Mouse (Mus musculus) hindbrain, embryonic 16.5 days (tissue): ENCODE data around the gene Tgtp1. TPM values are rescaled to one million over a fixed set of nuclear protein-coding genes. Genes with fewer than 3 reads are reported as not detected.
"Not testable (repeated sequence)": the region's sequence is repeated elsewhere in the genome, so short reads cannot be mapped to it uniquely, and the experiment has no call there.

ENCODE experiments used
- ATAC-seq: fragments of 200-750 bp; cut with Nextera tagmentation; 2 replicates; pipeline ENCODE4 v1.8.0; 2017; ENCODE audit warnings: moderate TSS enrichment, moderate library complexity
- H3K27ac ChIP-seq: fragments of 300-500 bp; sonication (generic); 2 replicates; pipeline ENCODE4 v1.5.1; 2014; ENCODE audit warnings: low read depth, mild to moderate bottlenecking, control low read depth, low read length, moderate library complexity
- H3K27me3 ChIP-seq: fragments of 300-500 bp; sonication (generic); replicated peaks from 2 replicates; pipeline ENCODE4 v1.6.1; 2014; ENCODE audit warnings: low read length; ENCODE audit not compliant: control insufficient read depth, insufficient read depth
- H3K36me3 ChIP-seq: fragments of 300-500 bp; sonication (generic); 2 replicates; pipeline ENCODE4 v1.6.1; 2014; ENCODE audit warnings: mild to moderate bottlenecking, low read length, moderate library complexity, mixed read lengths; ENCODE audit not compliant: control insufficient read depth, insufficient read depth
- H3K4me1 ChIP-seq: fragments of 300-500 bp; sonication (generic); 2 replicates; pipeline ENCODE4 v1.6.1; 2014; ENCODE audit warnings: low read depth, low read length; ENCODE audit not compliant: control insufficient read depth, insufficient read depth
- H3K4me2 ChIP-seq: fragments of 300-500 bp; sonication (generic); 2 replicates; pipeline ENCODE4 v1.6.1; 2014; ENCODE audit warnings: mild to moderate bottlenecking, low read length, control low read depth, moderate library complexity
- H3K4me3 ChIP-seq: fragments of 300-500 bp; sonication (generic); 2 replicates; pipeline ENCODE4 v1.5.1; 2014; ENCODE audit warnings: mild to moderate bottlenecking, low read length, control low read depth, moderate library complexity
- H3K9ac ChIP-seq: fragments of 300-500 bp; sonication (generic); 2 replicates; pipeline ENCODE4 v1.6.1; 2014; ENCODE audit warnings: low read depth, mild to moderate bottlenecking, control low read depth, low read length, moderate library complexity
- H3K9me3 ChIP-seq: fragments of 300-500 bp; sonication (generic); 2 replicates; pipeline ENCODE4 v1.6.1; 2014; ENCODE audit warnings: mild to moderate bottlenecking, low read length, moderate library complexity; ENCODE audit not compliant: control insufficient read depth
- WGBS: fragments of 180-500 bp; shearing (Covaris S2); extraction: QIAGEN DNeasy Blood & Tissue Kit; methylation state at CpG from one replicate; pipeline ENCODE4 v1.1.7; 2014; 5-methylcytosine and 5-hydroxymethylcytosine counted together
- polyA plus RNA-seq: library from polyadenylated mRNA; unstranded; fragments of >200 nt; fragmentation: Nextera tagmentation; extraction: Ambion mirVana; gene quantifications from 2 replicates; pipeline ENCODE4 v1.2.1, GENCODE M21; 2015

Gene Tgtp1
- 0.09 and 0.25 TPM in 2 replicates for polyA plus RNA-seq

DNA sequence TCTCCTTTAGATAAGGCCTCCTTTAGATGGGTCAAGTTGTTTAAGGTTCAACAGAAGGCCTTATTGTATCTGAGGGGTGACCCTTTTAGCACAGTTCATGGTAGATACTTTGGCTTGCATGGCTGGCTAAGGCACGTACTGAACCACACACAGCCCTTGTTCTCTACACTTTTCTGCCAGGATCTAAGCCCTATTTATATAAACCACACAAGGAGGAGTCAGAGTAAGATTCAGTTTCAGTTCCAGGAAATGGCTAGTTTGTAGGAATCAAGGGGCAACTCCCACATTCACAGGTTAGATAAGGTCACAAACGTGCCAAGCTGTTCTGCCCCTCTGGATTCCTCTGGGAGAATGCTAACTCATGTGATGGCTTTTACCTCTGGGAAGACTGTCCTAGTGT lies at the start of gene Tgtp1:
Gene Tgtp1, minus strand, starts transcription at position 155 of the 400 bp plus-strand sequence.
- not testable (repeated sequence) for H3K9ac ChIP-seq, H3K27me3 ChIP-seq, H3K36me3 ChIP-seq, H3K4me1 ChIP-seq, H3K27ac ChIP-seq, ATAC-seq, H3K4me2 ChIP-seq, H3K4me3 ChIP-seq, H3K9me3 ChIP-seq
- 74% methylated on average over 2 of the region's 2 CpGs for WGBS

DNA sequence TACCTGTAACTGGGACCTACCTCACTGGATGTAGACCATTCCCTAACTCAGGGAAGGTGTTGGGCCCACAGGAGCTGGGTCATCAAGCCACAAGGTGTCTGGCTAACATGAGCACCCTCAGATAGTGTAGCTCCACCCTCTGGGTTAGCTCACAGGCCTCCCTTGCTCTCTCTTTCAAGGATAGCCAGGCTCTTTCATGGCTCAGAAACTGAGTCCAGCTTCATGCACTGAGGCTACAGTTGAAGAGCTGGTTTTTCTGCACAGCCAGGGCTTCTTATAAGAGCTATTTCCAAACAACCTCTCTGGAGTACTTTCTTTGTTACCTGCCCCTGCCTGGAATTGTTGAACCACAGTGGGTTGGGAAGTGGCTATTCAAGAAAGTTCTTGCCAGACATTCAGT lies 18.1 kb upstream of the Tgtp1 start:
- H3K36me3 ChIP-seq, H3K4me3 ChIP-seq, H3K9me3 ChIP-seq, H3K4me2 ChIP-seq, H3K4me1 ChIP-seq, H3K27me3 ChIP-seq, H3K9ac ChIP-seq, H3K27ac ChIP-seq, ATAC-seq: not testable (repeated sequence)

DNA sequence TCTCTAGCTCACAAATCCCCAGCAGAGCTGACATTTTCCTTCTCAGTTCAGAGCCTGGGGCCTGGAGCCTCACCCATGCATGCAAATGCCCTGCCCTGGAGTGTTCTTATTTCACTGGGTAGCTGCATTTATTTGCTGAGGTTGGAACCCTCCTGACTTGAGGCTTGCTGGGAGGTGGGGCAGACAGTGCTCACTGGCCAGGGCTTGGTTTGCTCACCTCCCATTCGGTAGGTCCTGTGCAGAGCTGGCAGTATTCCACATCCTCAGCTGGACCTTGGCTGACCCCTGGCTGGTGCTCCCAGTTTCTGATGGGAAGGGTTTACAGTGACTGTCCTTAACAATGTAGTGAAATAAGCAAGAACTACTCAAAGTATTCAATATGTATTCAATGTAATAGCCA lies 12.8 kb upstream of the Tgtp1 start:
- not testable (repeated sequence) for H3K9me3 ChIP-seq, H3K27ac ChIP-seq, H3K4me2 ChIP-seq, ATAC-seq, H3K27me3 ChIP-seq, H3K4me1 ChIP-seq, H3K4me3 ChIP-seq, H3K9ac ChIP-seq, H3K36me3 ChIP-seq
- 50% methylated on average over 1 of the region's 1 CpGs for WGBS

DNA sequence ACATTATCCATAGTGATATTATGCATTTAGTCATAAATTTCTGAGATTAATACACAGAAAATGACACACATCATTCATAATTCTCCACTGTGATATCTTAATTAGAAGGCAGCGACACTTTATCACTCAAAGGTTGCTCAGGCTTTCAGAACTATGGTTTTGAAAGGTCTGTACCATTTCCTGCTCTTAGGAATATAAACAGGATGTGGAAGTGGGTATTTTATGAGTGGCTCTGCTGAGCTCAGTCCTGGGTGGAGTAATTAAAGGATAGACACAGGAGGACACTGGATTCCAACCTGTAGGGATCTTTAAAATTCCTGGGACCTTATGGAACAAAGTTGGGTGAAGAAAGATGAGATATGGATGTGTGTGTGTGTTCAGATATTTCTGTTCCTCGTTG lies 12.3 kb upstream of the Tgtp1 start:
- not testable (repeated sequence) for H3K27ac ChIP-seq, H3K9ac ChIP-seq, ATAC-seq, H3K9me3 ChIP-seq, H3K27me3 ChIP-seq, H3K4me2 ChIP-seq, H3K4me3 ChIP-seq, H3K36me3 ChIP-seq, H3K4me1 ChIP-seq
- WGBS: 72% methylated on average over 2 of the region's 2 CpGs

DNA sequence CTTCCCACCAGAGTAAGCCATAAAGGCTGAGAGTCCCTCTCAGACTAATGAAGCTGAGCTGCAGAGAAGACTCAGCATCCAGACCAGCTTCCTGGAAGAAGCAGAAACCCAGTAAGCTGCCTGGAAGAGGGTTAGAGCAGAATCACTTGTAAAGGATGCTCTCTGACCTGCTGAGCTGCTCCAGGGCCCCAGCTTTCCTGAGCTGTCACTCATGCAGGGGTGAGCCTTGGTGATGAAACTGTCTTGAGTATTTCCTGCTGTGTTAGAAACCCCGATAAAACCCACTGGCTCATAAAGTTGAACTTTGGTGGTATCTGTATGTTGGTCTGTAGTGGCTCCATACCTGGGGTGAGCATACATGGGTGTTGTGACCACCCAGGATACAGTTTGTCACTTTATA lies 6.4 kb upstream of the Tgtp1 start:
- not testable (repeated sequence) for H3K36me3 ChIP-seq, ATAC-seq, H3K4me3 ChIP-seq, H3K9ac ChIP-seq, H3K4me2 ChIP-seq, H3K27me3 ChIP-seq, H3K27ac ChIP-seq, H3K9me3 ChIP-seq, H3K4me1 ChIP-seq
- 83% methylated on average over 1 of the region's 1 CpGs for WGBS

DNA sequence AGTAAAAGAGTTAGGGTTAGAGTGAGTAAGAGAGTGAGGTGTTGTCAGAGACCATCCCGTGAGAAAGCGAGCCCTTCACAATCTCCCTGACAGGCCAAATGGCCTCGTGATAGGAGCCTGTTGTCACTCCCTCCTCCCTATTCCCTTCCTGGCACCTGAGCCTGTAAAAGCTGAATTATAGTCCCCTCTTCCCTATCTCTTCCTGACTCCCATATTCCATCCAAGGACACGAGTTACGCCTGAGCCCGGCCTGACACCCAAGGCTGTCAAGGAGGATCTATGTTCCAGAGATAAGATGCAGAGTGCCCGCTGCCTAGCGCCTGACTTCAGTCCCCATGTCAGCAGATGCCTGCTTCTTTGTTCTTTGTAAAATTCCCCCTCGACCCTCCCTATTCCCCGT lies 676 bp downstream of the Tgtp1 start:
- not testable (repeated sequence) for H3K4me2 ChIP-seq, H3K9ac ChIP-seq, H3K27ac ChIP-seq, H3K4me3 ChIP-seq, H3K36me3 ChIP-seq, ATAC-seq, H3K4me1 ChIP-seq, H3K27me3 ChIP-seq, H3K9me3 ChIP-seq
- WGBS: 62% methylated on average over 10 of the region's 10 CpGs

DNA sequence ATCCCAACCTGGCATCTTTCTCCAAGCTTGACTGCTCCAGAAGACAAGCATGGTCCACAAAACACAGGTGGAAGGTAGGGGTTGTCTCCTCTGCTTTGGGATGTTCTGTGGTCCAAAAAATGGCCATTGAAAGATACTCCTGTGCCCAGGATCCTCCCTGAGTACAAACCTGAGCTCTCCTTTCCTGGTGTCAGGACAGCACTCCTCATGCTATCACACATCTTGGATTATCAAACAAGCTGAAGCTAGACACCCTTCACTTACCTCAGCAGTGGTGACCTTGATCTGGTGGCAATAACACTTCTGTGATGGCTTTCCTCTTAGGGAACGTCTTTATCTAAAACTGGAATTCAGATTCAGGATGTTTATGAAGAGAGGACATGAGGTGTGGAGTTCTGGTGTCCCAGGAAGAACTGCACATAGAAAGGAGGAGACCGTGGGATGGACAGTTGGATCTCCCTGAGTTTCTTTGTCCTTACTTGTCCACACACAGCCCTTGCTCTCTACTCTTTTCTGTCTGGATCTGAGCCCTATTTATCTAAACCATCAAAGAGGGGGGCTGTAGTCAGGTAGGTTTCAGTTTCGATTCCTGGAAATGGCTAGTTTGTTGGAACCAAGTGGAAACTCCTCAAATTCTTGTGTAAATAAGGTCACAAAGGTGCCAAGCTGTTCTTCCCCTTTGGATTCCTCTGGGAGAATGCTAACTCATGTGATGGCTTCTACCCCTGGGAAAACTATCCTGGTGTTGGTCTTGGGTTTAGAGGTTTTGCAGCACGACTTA lies 2.0 kb downstream of the Tgtp1 start, which contains the start of gene Gm12185:
Gene Gm12185, minus strand, starts transcription at position 487 of the 781 bp plus-strand sequence.
- ATAC-seq, H3K27ac ChIP-seq, H3K9ac ChIP-seq, H3K4me1 ChIP-seq, H3K4me2 ChIP-seq, H3K4me3 ChIP-seq, H3K27me3 ChIP-seq, H3K9me3 ChIP-seq, H3K36me3 ChIP-seq: not testable (repeated sequence)
- 71% methylated on average over 4 of the region's 4 CpGs for WGBS

DNA sequence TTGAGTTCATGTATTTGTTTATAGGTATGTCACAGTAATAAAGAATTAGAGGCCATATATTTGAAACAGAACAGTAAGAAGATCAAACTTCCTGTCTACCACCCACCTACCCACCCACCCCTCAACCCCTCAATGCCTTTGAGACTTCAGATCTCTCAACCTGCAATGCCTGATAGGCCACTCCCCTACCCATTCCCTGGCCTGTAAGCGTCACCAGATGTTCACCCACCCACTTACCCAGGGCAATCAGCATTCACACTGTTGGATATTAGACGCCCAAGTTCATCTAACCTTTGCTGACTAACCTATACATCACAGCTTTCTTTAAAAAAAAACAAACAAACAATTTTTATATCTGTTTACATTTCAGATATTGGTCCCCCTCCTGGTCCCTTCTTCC lies 4.0 kb downstream of the Tgtp1 start:
- not testable (repeated sequence) for H3K9me3 ChIP-seq, H3K27me3 ChIP-seq, H3K4me3 ChIP-seq, H3K9ac ChIP-seq, H3K4me2 ChIP-seq, H3K27ac ChIP-seq, ATAC-seq, H3K4me1 ChIP-seq, H3K36me3 ChIP-seq
- 91% methylated on average over 1 of the region's 2 CpGs for WGBS

DNA sequence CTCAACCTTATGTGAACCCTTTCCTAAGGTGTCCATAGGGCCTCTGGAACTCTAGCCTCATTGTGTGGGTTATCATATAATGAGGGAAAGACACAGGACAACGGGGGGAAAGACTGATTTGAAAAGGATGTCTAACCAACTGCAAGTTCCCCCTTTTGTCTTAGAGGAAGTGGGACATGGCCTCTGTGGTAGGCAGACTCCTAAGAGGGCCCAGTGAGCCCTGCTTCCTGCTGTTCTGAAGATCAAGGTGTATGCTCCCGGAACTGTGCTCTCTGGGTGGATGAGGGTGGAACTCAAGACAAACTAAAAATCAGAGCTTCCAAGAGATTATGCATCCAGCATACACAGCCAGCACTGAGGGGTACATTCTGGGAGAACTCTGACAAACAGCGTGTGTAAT lies 5.8 kb downstream of the Tgtp1 start:
- not testable (repeated sequence) for H3K27ac ChIP-seq, H3K36me3 ChIP-seq, H3K9me3 ChIP-seq, H3K4me3 ChIP-seq, H3K9ac ChIP-seq, H3K4me2 ChIP-seq, H3K4me1 ChIP-seq, H3K27me3 ChIP-seq, ATAC-seq
- WGBS: 80% methylated on average over 2 of the region's 3 CpGs

DNA sequence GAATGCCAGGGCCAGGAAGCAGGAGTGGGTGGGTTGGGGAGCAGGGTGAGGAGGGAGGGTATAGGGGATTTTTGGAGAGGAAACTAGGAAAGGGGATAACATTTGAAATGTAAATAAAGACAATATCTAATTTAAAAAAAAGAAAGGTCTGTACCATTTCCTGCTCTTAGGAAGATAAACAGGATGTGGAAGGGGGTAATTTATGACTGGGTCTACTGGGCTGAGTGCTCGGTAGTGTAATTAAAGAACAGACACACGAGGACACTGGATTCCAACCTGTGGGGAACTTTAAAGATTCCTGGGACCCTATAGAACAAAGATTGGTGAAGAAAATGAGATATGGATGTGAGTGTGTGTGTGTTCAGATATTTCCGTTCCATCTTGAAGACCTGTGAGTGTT lies 11.1 kb downstream of the Tgtp1 start:
- not testable (repeated sequence) for H3K27ac ChIP-seq, H3K9ac ChIP-seq, H3K4me3 ChIP-seq, H3K9me3 ChIP-seq, H3K27me3 ChIP-seq, H3K4me2 ChIP-seq, H3K4me1 ChIP-seq, H3K36me3 ChIP-seq, ATAC-seq
- no CpG with 5 or more reads among the region's 3 CpGs for WGBS
